Mouse (Mus musculus) thymus, postnatal 4 days (tissue): Measurements from ENCODE around the gene Npb.
"Not testable (repeated sequence)": the region's sequence is repeated elsewhere in the genome, so short reads cannot be mapped to it uniquely, and the experiment has no call there.

Experiments
- DNase-seq: peaks from one replicate; pipeline ENCODE4 v3.0.0; 2021

Gene Npb

GRCm38 (mm10) chr11:120608241-120609034 is at the start of gene Npb:
TSS of gene Npb (plus strand) at chr11:120608477.
- DNase-seq = no peak

- DNase-seq = not testable (repeated sequence)
These were observed 49.4 kb upstream of the Npb start for GRCm38 (mm10) chr11:120558843-120559242.

GRCm38 (mm10) chr11:120560952-120561728 is 47.1 kb upstream of the Npb start:
- no peak for DNase-seq

DNA sequence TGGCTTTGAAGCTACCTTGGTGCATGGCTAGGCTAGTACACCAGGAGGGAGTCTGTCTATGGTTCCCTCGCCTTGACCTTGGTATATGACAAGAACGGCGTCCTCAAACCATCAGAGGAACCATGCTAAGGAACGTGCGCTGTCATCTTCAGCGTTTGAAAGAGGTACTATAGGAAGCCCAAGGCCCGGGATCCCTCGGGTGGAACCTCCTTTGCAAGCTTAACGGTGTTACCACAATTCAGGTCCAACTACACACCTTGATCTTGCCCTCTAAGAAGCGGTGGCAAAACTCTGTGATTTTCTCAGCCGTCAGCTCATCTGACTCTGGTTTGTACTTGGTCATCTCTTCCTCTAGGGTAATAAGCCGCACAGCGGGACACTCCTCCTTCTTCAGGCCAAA is 45.3 kb upstream of the Npb start:
- no peak for DNase-seq

- DNase-seq = no peak
These were observed 43.2 kb upstream of the Npb start for GRCm38 (mm10) chr11:120565114-120565513.

GRCm38 (mm10) chr11:120568324-120568723 is 40.0 kb upstream of the Npb start:
- DNase-seq = no peak

DNA sequence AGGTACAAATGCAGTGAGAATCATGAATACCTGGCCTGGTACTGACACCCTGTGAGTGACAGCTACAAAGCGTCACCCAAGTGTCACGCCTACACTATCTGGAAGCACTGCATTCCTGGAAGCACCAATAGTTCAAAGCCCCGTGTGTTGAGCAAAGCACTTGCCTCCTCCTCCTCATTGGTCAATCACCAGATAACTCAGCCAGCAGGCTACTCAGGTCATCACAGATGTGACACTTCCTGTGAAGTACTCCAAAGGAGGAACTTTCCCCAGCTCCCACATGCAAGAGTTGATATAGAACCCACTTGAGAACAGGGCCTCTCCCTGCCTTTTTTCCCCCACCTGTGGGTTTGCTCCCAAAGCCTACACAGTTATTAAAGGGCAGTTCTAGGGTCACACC is 37.2 kb upstream of the Npb start:
- no peak for DNase-seq

GRCm38 (mm10) chr11:120571754-120572416 is 36.4 kb upstream of the Npb start:
- DNase-seq = no peak

GRCm38 (mm10) chr11:120572417-120572751 is 35.9 kb upstream of the Npb start:
- no peak for DNase-seq

- peak; percentile 99 for DNase-seq
These were observed 35.3 kb upstream of the Npb start, which contains the start of gene P4hb for GRCm38 (mm10) chr11:120572752-120573584. TSS of gene P4hb (minus strand) at chr11:120573253.

DNA sequence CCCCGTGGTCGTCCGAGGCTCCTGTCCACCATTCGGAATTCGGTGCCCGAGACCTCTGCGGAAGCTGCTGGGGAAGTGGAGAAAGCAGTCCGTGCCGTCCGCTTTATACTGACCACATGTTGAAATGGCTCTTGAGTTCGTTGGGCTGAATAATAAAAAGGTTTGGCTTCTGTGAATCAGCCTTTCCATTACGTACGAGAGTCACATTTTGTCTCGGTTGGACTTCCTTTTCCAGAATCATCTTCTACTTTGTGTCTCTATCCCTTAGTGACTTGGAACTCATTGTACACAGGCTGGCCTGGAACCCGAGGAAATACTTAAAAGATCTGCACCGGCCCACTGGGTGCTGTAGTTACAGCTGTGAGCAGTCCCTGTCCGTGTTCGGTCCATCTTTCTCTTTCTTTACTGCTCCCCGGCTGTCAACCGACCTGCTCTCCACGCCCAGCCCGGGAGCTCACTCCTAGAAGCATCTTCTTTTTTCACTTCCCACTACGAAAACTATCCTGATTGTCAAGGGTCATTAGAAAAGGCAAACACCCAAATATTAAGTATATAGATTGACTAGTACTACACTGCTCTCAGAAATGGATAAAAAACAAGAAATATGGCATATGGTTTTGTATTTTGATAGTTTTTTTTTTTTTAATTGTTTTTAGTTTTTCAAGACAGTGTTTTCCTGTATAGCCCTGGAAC is 34.5 kb upstream of the Npb start:
- peak; percentile 28 for DNase-seq

- DNase-seq = no peak
These were observed 34.0 kb upstream of the Npb start for GRCm38 (mm10) chr11:120574278-120574600.

GRCm38 (mm10) chr11:120575046-120575445 is 33.2 kb upstream of the Npb start:
- no peak for DNase-seq

DNA sequence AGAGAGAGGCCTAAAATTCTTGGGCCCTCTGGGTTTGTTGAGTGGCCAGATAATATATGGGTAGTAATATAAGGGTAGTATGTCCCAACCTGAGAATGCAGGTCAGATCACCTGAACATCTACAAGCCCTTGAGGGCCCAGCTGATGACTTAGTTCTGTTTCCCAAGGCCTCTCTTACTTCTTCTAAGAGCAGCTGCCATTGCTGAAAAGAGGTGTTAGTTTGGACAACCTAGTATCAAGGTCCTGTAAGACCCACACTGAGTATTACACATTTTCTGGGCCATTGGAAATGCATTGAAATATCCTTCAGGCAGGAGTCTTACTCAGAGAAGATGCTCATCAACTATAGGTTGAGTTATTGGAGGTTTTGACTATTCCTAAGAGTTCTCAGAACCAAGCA is 32.3 kb upstream of the Npb start:
- no peak for DNase-seq

GRCm38 (mm10) chr11:120576365-120576981 is 31.8 kb upstream of the Npb start:
- DNase-seq = no peak

DNA sequence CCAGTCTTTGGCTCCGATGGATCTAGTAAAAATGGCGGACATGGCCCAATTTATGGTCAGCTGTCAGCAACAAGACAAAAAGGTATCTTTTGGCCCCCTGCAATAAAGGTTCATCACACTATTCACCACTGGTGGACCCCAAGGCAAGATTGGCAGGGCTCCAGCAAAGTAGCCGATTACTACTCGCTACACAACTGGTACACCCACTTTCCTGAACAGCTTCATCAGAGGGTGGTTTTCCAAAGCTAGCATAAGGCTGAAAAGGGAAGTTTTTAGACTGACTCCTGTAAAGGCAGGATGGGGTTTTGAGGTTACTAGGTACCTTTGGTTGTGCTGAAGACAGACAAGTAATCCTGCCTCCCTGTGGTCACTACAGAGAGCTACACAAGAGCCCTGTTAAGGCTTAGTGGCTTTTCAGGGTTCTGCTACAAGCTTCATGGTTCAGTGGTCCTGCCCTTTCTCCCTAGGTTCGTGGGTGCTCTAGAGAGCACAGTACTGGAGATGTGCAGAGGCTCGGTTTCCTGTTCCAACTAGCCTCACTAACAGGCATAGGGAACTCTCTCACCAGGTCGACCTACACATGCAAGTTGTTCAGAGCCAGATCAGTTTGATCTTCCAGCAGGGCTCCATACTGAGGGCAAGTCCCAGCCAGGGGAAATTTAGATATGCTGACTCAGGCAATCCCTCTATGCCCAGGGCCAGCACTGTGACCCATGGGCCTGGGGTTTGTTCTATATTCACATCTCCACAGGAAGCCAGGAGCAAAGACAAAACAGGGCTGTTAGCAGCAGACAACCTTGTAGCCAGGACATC is 30.9 kb upstream of the Npb start:
- peak; percentile 32 for DNase-seq

DNA sequence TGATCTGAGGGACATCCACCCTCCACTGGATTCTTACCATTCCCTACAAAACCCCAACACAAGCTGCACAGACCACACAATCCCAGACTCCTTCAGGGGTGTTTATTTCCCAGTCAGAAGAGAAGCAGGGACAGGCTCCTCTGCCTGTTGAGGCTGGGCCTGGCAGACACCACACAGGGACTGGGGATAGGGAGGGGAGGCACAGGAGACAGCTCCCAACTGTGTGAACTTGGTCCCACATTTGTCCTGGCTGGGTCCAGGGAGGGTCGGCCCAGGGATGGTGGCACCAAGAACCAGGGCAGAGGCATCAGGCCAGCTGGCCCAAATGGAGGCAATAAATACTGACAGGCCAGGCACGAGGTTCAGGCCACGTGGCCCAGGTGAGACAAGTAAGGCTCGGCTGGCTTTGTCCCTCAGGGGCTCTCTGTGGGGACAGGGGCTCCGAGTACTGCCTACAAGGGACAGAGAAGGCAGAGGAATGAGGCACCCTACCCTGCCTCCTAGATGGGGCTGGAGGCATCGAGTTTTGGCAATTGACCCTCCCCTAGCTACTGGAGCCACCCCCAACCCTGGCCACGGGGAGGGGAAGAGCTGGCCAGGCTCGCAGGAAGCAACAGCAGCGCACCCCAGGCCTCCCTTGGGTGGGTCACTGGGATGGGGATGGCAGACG is 30.1 kb upstream of the Npb start:
- DNase-seq = no peak

GRCm38 (mm10) chr11:120578694-120579243 is 29.5 kb upstream of the Npb start:
- DNase-seq = no peak

DNA sequence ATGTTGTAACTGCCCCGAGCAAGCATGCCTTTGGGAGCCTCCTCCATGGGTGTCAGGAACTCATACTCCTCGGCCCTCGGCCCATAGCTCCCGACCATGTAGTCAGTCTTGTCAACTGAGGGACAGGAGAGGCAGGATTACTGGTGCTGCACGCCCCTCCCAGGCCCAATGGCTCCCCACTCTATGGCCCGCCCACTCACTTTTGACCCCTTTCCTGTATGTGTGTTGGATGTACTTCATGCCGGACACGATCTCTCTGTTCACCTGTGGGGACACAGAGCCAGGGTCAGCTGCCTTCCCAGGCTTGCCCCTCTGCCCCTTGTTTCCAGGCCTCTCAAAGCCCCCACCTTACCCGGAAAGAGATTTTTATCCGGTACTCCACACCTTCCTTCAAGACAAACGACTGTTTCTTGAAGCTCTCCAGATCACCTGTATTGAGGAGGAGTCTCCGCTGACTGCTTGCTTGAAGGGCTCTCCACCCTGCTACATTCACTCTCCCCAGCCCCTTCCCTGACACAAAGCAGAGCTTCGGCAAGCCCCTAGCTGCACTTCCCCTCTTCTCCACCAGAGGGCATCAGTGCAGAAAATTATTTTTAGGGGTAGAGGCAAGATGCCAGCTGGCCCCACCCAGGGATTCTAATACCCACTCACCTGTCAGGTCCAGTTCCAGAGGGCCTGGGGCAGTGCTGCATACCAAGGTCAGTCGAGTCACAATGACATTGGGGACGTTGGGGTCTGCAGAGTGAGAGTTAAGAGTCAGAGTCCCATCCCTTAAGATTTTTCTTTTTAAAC is 28.8 kb upstream of the Npb start:
- peak; percentile 92 for DNase-seq
